Mouse (Mus musculus): Measurements from ENCODE around the gene Slc51b. TPM values are rescaled to one million over a fixed set of nuclear protein-coding genes. Genes with fewer than 3 reads are reported as not detected.

The Slc51b gene
- not detected in 2 replicates for polyA plus RNA-seq (2014; fragmentation: Nextera tagmentation; extraction: Ambion mirVana)

- no peaks in the 10 kb centered on the region for H3K27me3 ChIP-seq (replicated peaks; ENCODE audit: control insufficient read depth, insufficient read depth, low read length)
- no peaks in the 10 kb centered on the region for H3K4me1 ChIP-seq (ENCODE audit: control insufficient read depth, insufficient read depth, low read length)
- ATAC-seq (ENCODE audit: low read depth) (no peak), DNase-seq (ENCODE audit: low spot score) (no peak)
- H3K36me3 ChIP-seq (ENCODE audit: control insufficient read depth, insufficient read depth, low read length): no peaks in the 10 kb centered on the region
- no peak within 1 kb of the TSS for H3K9ac ChIP-seq (ENCODE audit: low read depth, low read length)
- no peaks in the 10 kb centered on the region for H3K9me3 ChIP-seq (ENCODE audit: control insufficient read depth, low read length)
- no peak within 1 kb of the TSS for H3K4me2 ChIP-seq (ENCODE audit: low read depth, low read length)
- 77% methylated on average over 11 of the region's 11 CpGs for WGBS
- H3K4me3 ChIP-seq (ENCODE audit: low read depth, low read length): no peak within 1 kb of the TSS
- no peak within 1 kb of the TSS for H3K27ac ChIP-seq (replicated peaks; ENCODE audit: low read depth, low read length)
Measured at GRCm38 (mm10) chr9:65422760-65423501, at the start of gene Slc51b. Gene Slc51b (minus strand): TSS chr9:65422955.

- 33% methylated on average over 11 of the region's 11 CpGs for WGBS
- Histone ChIP-seq H3K4me2 (ENCODE audit: low read depth, low read length) (no peak overlapping the region), H3K27ac (replicated peaks; ENCODE audit: low read depth, low read length) (no peak overlapping the region), H3K4me3 (ENCODE audit: low read depth, low read length) (no peak overlapping the region), H3K9ac (ENCODE audit: low read depth, low read length) (no peak overlapping the region), H3K36me3 (ENCODE audit: control insufficient read depth, insufficient read depth, low read length) (peaks cover 32% of the 10 kb centered on the region), H3K9me3 (ENCODE audit: control insufficient read depth, low read length) (no peaks in the 10 kb centered on the region), H3K27me3 (replicated peaks; ENCODE audit: control insufficient read depth, insufficient read depth, low read length) (no peaks in the 10 kb centered on the region), H3K4me1 (ENCODE audit: control insufficient read depth, insufficient read depth, low read length) (peaks cover 6% of the 10 kb centered on the region; the same call in 1 of the 2 replicates)
- no peak for ATAC-seq (ENCODE audit: low read depth)
- peak; percentile 53 for DNase-seq (ENCODE audit: low spot score)
Measured at GRCm38 (mm10) chr9:65467686-65468085, 44.9 kb upstream of the Slc51b start.

GRCm38 (mm10) chr9:65465241-65465640, 42.5 kb upstream of the Slc51b start:
- peaks cover 22% of the 10 kb centered on the region for H3K4me1 ChIP-seq (ENCODE audit: control insufficient read depth, insufficient read depth, low read length)
- no peak overlapping the region for H3K4me3 ChIP-seq (ENCODE audit: low read depth, low read length)
- no peak overlapping the region for H3K4me2 ChIP-seq (ENCODE audit: low read depth, low read length)
- no peak for ATAC-seq (ENCODE audit: low read depth)
- no peak overlapping the region for H3K9ac ChIP-seq (ENCODE audit: low read depth, low read length)
- no peak overlapping the region for H3K27ac ChIP-seq (replicated peaks; ENCODE audit: low read depth, low read length)
- no peak for DNase-seq (ENCODE audit: low spot score)
- H3K27me3 ChIP-seq (replicated peaks; ENCODE audit: control insufficient read depth, insufficient read depth, low read length): no peaks in the 10 kb centered on the region
- no peaks in the 10 kb centered on the region for H3K9me3 ChIP-seq (ENCODE audit: control insufficient read depth, low read length)
- H3K36me3 ChIP-seq (ENCODE audit: control insufficient read depth, insufficient read depth, low read length): peaks cover 19% of the 10 kb centered on the region
- 95% methylated on average over 2 of the region's 2 CpGs for WGBS

GRCm38 (mm10) chr9:65464161-65464560, 41.4 kb upstream of the Slc51b start:
- H3K4me1 ChIP-seq (ENCODE audit: control insufficient read depth, insufficient read depth, low read length): peaks cover 23% of the 10 kb centered on the region
- no peak for DNase-seq (ENCODE audit: low spot score)
- H3K9me3 ChIP-seq (ENCODE audit: control insufficient read depth, low read length): no peaks in the 10 kb centered on the region
- 87% methylated on average over 6 of the region's 6 CpGs for WGBS
- no peaks in the 10 kb centered on the region for H3K27me3 ChIP-seq (replicated peaks; ENCODE audit: control insufficient read depth, insufficient read depth, low read length)
- H3K4me2 ChIP-seq (ENCODE audit: low read depth, low read length): no peak overlapping the region
- no peak for ATAC-seq (ENCODE audit: low read depth)
- H3K27ac ChIP-seq (replicated peaks; ENCODE audit: low read depth, low read length): no peak overlapping the region
- no peak overlapping the region for H3K4me3 ChIP-seq (ENCODE audit: low read depth, low read length)
- peaks cover 15% of the 10 kb centered on the region for H3K36me3 ChIP-seq (ENCODE audit: control insufficient read depth, insufficient read depth, low read length)
- H3K9ac ChIP-seq (ENCODE audit: low read depth, low read length): no peak overlapping the region

- 70% methylated on average over 5 of the region's 5 CpGs for WGBS
- peaks cover 17% of the 10 kb centered on the region for H3K4me1 ChIP-seq (ENCODE audit: control insufficient read depth, insufficient read depth, low read length)
- H3K36me3 ChIP-seq (ENCODE audit: control insufficient read depth, insufficient read depth, low read length): 0 out of 2 replicates have a peak, but pooled peaks cover 10% of the 10 kb centered on the region
- ATAC-seq (ENCODE audit: low read depth) (no peak), DNase-seq (ENCODE audit: low spot score) (peak; percentile 52)
- no peak overlapping the region for H3K4me3 ChIP-seq (ENCODE audit: low read depth, low read length)
- H3K27me3 ChIP-seq (replicated peaks; ENCODE audit: control insufficient read depth, insufficient read depth, low read length): no peaks in the 10 kb centered on the region
- no peak overlapping the region for H3K27ac ChIP-seq (replicated peaks; ENCODE audit: low read depth, low read length)
- peak overlapping the region; percentile 15; the same call in 1 of the 2 replicates for H3K4me2 ChIP-seq (ENCODE audit: low read depth, low read length)
- peak overlapping the region; percentile 16; the same call in 1 of the 2 replicates for H3K9ac ChIP-seq (ENCODE audit: low read depth, low read length)
- H3K9me3 ChIP-seq (ENCODE audit: control insufficient read depth, low read length): no peaks in the 10 kb centered on the region
Measured at GRCm38 (mm10) chr9:65462544-65462943, 39.8 kb upstream of the Slc51b start.

- peak within 1 kb of the TSS; percentile 66 for H3K4me3 ChIP-seq (ENCODE audit: low read depth, low read length)
- H3K36me3 ChIP-seq (ENCODE audit: control insufficient read depth, insufficient read depth, low read length): 0 out of 2 replicates have a peak, but pooled peaks cover 7% of the 10 kb centered on the region
Measured at GRCm38 (mm10) chr9:65460732-65461442, 38.1 kb upstream of the Slc51b start, which contains the start of gene Spg21. Gene Spg21 (plus strand): TSS chr9:65460947.

GRCm38 (mm10) chr9:65460198-65460597, 37.4 kb upstream of the Slc51b start:
- Histone ChIP-seq H3K9me3 (ENCODE audit: control insufficient read depth, low read length) (no peaks in the 10 kb centered on the region), H3K4me3 (ENCODE audit: low read depth, low read length) (peak overlapping the region; percentile 66), H3K36me3 (ENCODE audit: control insufficient read depth, insufficient read depth, low read length) (no peaks in the 10 kb centered on the region), H3K27ac (replicated peaks; ENCODE audit: low read depth, low read length) (peak overlapping the region; percentile 50; the same call in 1 of the 2 replicates), H3K4me1 (ENCODE audit: control insufficient read depth, insufficient read depth, low read length) (peaks cover 17% of the 10 kb centered on the region), H3K9ac (ENCODE audit: low read depth, low read length) (no peak overlapping the region), H3K27me3 (replicated peaks; ENCODE audit: control insufficient read depth, insufficient read depth, low read length) (no peaks in the 10 kb centered on the region), H3K4me2 (ENCODE audit: low read depth, low read length) (peak overlapping the region; percentile 76)
- ATAC-seq (ENCODE audit: low read depth) (no peak), DNase-seq (ENCODE audit: low spot score) (no peak)
- 66% methylated on average over 3 of the region's 3 CpGs for WGBS

More at GRCm38 (mm10) chr9:65460732-65461442, 38.1 kb upstream of the Slc51b start, which contains the start of gene Spg21:
- Histone ChIP-seq H3K27me3 (replicated peaks; ENCODE audit: control insufficient read depth, insufficient read depth, low read length) (no peaks in the 10 kb centered on the region), H3K4me1 (ENCODE audit: control insufficient read depth, insufficient read depth, low read length) (peaks cover 17% of the 10 kb centered on the region), H3K9me3 (ENCODE audit: control insufficient read depth, low read length) (no peaks in the 10 kb centered on the region), H3K27ac (replicated peaks; ENCODE audit: low read depth, low read length) (peak within 1 kb of the TSS; percentile 50), H3K9ac (ENCODE audit: low read depth, low read length) (peak within 1 kb of the TSS; percentile 71), H3K4me2 (ENCODE audit: low read depth, low read length) (peak within 1 kb of the TSS; percentile 76)
- ATAC-seq (ENCODE audit: low read depth) (peak; percentile 95), DNase-seq (ENCODE audit: low spot score) (peak; percentile 95)
- under 1% methylated on average over 53 of the region's 53 CpGs for WGBS

GRCm38 (mm10) chr9:65458975-65459374, 36.2 kb upstream of the Slc51b start:
- ATAC-seq (ENCODE audit: low read depth): peak; percentile 19; the same call in 1 of the 2 replicates
- WGBS: 76% methylated on average over 2 of the region's 2 CpGs
- H3K27ac ChIP-seq (replicated peaks; ENCODE audit: low read depth, low read length): no peak overlapping the region
- H3K36me3 ChIP-seq (ENCODE audit: control insufficient read depth, insufficient read depth, low read length): no peaks in the 10 kb centered on the region
- no peak overlapping the region for H3K4me2 ChIP-seq (ENCODE audit: low read depth, low read length)
- DNase-seq (ENCODE audit: low spot score): peak; percentile 81
- H3K9ac ChIP-seq (ENCODE audit: low read depth, low read length): no peak overlapping the region
- no peak overlapping the region for H3K4me3 ChIP-seq (ENCODE audit: low read depth, low read length)
- no peaks in the 10 kb centered on the region for H3K9me3 ChIP-seq (ENCODE audit: control insufficient read depth, low read length)
- no peaks in the 10 kb centered on the region for H3K27me3 ChIP-seq (replicated peaks; ENCODE audit: control insufficient read depth, insufficient read depth, low read length)
- peaks cover 17% of the 10 kb centered on the region for H3K4me1 ChIP-seq (ENCODE audit: control insufficient read depth, insufficient read depth, low read length)
